Mouse (Mus musculus) left cerebral cortex, postnatal 14 days (tissue): ENCODE measurements around the gene Pp2d1. TPM values are rescaled to one million over a fixed set of nuclear protein-coding genes. Genes with fewer than 3 reads are reported as not detected.

Experiments used
- DNase-seq, 2 experiments: peaks; one replicate each; pipeline ENCODE4 v3.0.0; 2021 to 2022; ENCODE audit warnings: low spot score in 2 of 2, mixed read lengths in 1 of 2
- intact Hi-C: fragments of 180-260 bp; cut with DNase I; formaldehyde crosslinking; loops from one replicate; pipeline ENCODE4 v1.15.1; 2025
- total RNA-seq, 2 experiments: library from RNA; stranded (reverse); gene quantifications; 2 replicates each; pipeline ENCODE4 v1.2.3; 2021

The Pp2d1 gene
- total RNA-seq, 2 experiments from 2014 or later: not detected

DNA sequence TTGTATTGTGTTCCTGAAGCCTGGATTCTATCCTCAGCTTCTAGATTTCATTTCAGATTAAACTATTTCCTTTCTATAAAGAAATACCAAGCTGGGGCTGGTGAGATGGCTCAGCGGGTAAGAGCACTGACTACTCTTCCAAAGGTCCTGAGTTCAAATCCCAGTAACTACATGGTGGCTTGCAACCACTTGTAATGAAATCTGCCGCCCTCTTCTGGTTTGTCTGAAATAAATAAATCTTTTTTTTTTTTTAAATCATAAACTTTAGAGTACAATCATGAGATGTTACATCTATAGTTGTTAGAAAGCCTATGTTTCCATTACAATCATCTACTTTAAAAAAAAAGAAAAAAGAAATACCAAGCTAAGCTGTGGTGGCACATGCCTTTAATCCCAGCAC is 36.3 kb downstream of the Pp2d1 start:
- intact Hi-C loops: no loop called here
- DNase-seq: no peak

DNA sequence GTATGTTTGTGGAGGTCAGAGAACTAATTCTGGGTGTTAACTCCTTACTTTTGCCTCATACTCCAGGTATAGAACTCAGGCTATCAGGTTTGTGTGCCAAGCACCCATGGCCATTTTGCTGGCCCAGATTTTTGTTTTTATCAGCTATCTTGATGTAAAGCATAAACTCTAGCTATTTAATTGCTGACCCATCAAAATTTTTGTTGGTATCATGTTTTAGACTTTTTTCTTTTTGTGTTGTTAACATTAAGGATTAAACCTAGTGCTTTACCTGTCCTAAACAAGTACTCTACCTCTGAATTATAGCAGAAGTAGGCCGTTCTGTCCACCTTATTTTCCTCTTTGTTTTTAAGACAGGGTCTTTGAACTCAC is 50.3 kb downstream of the Pp2d1 start:
- DNase-seq: no peak
- intact Hi-C loops: no loop called here

DNA sequence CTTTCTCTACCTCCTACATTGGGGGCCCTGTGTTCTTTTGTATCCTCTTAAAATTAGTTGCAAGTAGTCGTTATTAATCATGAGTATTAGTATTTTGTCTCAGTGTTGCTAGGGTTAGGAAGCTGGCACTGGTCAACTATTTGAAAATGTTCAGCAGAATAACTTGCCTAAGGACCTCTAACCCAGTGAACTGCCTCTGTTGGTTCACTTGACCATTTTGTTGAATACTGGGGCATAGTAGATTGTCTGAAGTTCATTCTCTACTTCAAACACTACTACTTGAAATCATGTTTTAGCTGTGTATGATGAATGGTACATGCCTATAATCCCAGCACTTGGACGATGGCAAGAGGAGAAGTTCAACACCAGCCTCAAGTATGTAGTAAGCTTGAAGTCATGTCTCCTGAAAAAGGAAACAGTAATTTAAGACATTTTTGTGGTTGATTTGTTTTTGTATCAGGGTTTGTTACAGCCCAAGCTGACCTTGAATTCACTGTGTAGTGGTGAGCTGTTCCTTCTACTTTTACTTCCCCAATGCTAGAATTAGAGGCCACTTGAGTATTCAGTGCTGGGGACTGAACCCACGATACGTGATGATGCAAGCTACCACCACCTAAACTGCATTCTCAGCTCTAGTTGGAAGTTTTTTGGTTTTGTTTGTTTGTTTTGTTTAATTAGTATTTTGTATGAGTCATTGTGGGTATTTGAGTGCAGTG is 50.8 kb downstream of the Pp2d1 start:
- intact Hi-C loops: no loop called here
- no peak for DNase-seq

DNA sequence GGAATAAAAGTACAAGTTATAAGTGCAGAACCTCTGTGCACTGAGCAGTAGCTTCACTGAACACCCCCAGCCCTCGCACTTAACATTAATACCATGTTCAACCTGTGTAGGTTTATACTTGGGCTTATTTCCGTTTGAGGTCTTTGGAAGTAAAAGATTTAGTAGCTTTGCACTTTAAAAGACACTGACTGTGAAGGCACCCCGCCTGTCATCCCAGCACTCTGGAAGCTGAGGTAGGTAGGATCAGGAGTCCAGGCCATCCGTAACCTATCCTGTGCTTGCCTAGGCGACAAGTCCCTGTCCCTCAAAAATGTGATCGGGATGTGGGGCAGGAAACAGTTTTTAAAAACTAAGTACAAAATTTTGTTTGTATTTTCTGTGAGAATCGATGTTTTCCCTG is 58.8 kb downstream of the Pp2d1 start:
- DNase-seq: no peak
- intact Hi-C loops: no loop called here

DNA sequence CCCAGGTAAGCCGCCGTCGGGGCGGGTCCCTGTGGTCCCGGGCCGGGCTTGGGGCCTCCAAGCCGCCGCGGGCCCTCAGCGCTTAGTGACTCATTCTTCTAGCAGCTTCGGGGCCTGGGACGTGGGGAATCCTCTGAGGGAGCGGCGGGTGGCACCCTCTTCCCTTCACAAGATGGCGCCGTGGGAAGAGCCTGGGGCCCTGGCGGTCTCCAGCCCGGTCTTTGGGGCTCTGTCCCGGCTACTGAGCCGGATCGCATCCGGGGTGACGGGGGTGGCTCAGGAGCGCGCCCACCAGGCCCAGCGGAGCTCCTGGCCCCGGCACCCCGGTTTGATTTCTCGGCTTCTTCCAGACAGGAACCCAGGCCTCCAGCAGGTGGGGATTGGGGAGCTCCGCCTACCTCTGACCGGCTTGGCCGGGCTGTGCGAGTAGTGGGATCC is 59.6 kb downstream of the Pp2d1 start:
- intact Hi-C loops: loop anchor here (5.0 to 10.0 kb wide), 2 partner anchors 75 to 88 kb away; partner anchors contain the start of gene Kat2b
- peak; percentile 54 to 55 for DNase-seq

DNA sequence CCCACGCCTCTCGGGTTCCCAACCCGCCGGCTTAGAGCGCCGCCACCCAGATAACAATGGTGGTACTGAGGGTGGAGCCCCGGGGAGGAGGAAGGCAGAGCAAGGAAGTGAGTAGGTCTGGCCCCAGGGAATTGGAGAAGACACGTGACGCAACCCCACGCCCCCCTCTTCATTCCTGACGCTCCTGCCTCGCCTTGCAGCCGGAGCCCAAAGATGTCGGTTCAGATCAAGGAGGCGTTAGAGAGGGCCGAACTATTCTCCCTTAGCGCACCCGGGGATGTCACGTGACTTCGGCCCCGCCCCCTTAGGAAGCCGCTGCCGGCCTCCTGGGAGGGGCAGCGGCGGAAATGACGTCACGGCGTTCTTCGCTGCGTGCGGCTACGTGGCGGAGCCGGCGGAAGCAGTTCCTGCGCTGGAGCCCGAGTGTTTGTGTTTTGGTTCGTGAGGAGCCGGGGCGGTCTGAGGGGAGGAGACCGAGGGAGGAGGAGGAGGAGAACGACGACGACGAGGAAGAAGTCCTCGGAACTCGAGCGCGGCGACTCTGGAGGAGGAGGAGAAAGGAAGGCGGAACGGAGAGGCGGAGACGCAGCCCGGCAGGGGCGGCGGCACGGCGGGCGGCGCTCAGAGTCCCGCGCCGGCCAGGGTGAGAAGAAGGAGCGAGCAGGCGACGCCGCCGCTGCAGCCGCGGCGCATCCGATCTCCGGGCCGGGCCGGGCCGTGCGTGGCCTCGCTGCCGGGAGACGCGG is 60.2 kb downstream of the Pp2d1 start, which contains the start of gene Rab5a:
Gene Rab5a (plus strand): TSS at position 377 of the 746 bp plus-strand sequence.
- intact Hi-C loops: loop anchor here (5.0 to 10.0 kb wide), 2 partner anchors 74 to 88 kb away; partner anchors contain the start of gene Kat2b
- DNase-seq: peak; percentile 98 to 99

DNA sequence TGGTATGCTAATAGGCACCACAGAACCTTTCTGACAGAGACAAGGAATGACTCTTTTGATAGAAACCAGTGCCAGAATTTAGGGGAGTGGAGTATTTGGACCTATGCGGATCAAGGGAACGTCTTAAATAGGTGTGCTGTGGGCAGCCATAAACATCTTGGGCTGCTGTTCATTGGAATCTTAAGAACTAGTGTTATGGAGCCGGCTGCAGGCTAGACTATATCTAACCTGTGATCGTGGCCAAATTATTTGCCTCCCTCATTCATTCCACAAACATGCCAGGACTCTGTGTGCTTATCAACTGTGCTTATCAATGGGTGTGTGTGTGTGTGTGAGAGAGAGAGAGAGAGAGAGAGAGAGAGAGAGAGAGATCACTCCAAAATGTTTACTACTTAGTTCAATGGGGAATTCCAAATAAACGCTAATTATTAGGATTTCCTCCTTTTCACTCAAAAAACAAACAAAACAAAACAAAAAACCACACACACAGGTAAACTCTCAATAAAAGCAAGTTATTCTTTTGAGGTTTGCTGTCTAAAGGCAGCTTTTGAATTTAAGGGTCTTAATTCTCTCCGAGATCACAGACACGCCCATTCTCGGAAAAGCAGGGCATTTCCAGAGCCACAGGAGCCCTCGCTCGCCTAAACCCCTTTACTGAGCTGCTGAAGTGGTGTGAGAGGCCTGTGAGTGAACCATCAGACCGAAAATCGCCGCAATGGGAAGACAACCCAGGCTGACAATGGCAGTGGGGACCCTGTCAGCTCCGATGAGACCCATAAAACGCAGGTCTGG is 61.0 kb downstream of the Pp2d1 start:
- intact Hi-C loops: loop anchor here (5.0 to 10.0 kb wide), 2 partner anchors 73 to 89 kb away; partner anchors contain the start of gene Kat2b
- no peak for DNase-seq

DNA sequence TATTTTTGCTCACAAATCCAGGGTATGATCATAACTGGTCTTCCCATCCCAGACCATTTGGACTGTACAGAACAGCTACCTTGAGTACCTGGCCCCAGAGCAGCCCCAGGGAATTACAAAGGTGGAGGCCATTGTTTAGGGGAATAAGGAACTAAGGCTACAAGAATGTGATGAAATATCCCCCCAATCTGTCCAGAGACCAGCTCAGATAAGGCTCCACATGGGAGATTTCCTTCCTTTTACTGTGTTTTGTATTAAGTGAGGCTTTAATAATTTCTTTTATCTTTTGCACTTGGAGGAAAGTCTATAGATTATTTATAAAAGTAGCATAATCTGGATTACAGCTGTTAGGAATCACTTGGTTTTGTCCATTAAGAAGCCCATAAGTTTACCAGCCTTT is 70.6 kb downstream of the Pp2d1 start:
- intact Hi-C loops: no loop called here
- no peak for DNase-seq

DNA sequence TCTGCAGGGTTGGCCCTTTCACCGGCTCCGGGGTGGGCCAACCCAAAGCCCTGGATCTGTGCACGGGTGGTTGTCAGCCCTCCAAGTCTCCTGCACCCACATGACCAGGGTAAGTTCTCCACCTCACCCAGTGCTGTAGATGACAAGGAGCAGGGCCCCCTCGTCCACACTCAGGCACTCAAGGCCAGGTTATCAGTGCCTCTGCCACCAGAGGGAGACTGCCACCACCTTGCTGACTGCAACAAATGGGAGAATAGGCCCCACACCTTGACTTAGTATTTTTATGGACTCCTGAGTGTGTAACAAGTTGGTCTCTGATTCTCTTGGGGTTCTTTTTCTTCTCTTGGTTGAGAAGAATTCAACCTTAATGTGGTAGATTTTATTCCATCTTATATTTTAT is 73.7 kb downstream of the Pp2d1 start:
- DNase-seq: no peak
- intact Hi-C loops: no loop called here

DNA sequence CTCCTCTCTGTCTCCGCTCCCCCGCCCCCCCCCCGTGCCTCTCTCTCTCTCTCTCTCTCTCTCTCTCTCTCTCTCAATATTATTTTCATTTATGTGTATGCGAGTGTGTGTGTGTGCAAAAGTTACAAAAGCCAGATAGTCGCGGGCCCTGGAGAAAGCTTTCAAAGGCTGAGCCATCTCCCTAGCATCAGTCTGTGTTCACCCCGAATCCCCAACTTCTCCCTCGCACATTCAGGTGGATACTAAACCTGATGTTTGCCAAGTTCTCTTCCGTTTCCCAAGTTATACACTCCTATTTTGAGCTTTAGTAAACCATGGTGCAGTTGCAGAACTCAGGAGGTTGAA is 75.8 kb downstream of the Pp2d1 start:
- DNase-seq: no peak
- intact Hi-C loops: no loop called here

DNA sequence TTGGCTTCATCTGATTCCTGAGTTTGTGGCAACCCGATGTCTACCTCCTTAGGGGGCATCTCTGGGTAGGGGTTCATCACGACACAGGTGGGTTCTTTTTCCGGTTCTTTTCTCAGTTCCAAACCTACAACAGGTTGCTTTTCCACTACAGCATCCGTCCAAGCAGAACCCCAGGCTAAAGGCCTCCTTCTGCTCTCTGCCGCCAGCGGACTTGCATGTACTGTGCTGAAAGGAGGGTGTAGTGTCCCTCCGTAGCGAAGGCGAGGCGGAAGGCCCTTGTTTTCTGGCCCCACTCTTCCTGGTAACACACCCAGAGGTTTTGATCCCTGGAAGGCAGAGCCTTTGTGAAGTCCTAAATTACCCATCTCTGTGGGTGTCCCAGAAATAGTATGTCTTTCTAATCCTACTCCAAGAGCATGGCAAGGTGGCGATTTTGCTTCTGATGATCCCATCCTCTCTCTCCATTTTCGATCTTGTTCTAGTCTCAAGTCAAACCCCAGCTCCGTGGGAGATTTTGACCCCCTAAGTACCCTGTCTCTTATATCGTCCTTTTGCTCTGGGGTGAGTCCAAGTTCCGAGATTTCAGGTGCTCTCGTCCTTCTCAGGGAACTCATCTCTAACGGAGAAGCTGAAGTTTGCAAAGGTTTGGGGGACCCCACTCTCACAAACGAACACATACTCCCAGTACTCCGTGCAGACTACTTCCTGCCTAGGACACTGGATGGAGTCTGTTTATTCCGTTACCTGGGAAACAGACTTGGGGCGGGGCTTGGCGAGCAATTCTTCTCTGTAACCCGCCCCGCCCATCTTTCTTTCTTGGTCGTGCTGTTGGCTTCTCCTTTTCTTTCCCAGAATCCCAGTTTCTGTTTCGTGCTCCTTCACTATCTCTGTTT is 76.4 kb downstream of the Pp2d1 start, which contains the start of gene Efhb:
Gene Efhb (minus strand): TSS at position 719 of the 893 bp plus-strand sequence.
- intact Hi-C loops: no loop called here
- peak; percentile 69 to 70 for DNase-seq

Other genes with a start within 250 kb of the Pp2d1 start
- under 1 TPM; 0.13 to 0.20 TPM for gene Efhb, start 76.1 kb downstream of the Pp2d1 start, total RNA-seq
- gene Rab5a, start 60.2 kb downstream of the Pp2d1 start, total RNA-seq: 100 to 1,000 TPM; 122 to 129 TPM
- 10 to 100 TPM; 10.9 to 12.5 TPM for gene Kat2b, start 27.4 kb upstream of the Pp2d1 start, total RNA-seq
- under 1 TPM; 0.22 to 0.49 TPM for gene Sgo1, start 149.9 kb upstream of the Pp2d1 start, total RNA-seq